Mouse (Mus musculus): ENCODE data around the gene Ank3. TPM values are rescaled to one million over a fixed set of nuclear protein-coding genes. Genes with fewer than 3 reads are reported as not detected.

The Ank3 gene
- polyA plus RNA-seq, 1 experiment, result 159 TPM

DNA sequence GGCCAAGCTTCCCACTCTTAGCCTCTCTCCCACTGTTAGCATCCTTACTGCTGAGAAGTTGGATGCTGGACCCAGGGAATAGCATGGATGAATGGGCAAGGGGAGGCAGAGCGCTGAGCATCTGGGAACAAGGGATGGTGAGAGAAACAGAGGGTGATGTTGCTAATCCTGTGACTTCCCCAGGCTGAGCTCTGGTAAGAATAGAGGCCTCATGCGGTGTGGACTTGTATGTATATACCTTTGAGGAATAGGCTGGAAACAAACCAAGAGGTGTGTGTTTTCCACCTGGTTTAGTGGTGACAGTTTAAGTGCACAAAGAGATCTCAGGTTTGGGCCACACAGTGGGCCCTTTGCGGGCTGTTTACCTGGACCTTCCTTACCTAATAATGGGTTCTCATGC is 517.0 kb downstream of the Ank3 start:
- DNase-seq (ENCODE audit: extremely low spot score in 1 of 2, low spot score in 1 of 2), result no peak

GRCm38 (mm10) chr10:69916205-69916604 is 517.6 kb downstream of the Ank3 start:
- no peak for DNase-seq (ENCODE audit: extremely low spot score in 1 of 2, low spot score in 1 of 2)

- DNase-seq (ENCODE audit: extremely low spot score in 1 of 2, low spot score in 1 of 2), result no peak
Measured at GRCm38 (mm10) chr10:69916689-69917435, 518.3 kb downstream of the Ank3 start.

DNA sequence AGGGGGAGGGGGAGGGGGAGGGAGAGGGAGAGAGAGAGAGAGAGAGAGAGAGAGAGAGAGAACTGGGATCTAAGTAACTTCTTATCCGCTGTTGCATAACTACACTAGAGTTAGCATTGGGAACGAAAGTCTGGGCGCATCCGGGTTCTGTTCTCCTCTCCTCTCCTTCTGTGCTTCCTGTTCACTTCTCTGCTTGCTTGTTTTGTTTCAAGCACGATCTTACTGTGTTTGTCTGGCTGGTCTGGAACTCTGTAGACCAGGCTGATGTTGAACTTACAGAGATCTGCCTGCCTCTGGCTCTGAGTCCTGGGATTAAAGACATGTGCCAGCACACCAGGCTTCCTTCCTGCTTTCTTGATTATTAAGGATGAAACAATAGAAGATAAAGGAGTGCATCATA is 519.1 kb downstream of the Ank3 start:
- no peak for DNase-seq (ENCODE audit: extremely low spot score in 1 of 2, low spot score in 1 of 2)

DNA sequence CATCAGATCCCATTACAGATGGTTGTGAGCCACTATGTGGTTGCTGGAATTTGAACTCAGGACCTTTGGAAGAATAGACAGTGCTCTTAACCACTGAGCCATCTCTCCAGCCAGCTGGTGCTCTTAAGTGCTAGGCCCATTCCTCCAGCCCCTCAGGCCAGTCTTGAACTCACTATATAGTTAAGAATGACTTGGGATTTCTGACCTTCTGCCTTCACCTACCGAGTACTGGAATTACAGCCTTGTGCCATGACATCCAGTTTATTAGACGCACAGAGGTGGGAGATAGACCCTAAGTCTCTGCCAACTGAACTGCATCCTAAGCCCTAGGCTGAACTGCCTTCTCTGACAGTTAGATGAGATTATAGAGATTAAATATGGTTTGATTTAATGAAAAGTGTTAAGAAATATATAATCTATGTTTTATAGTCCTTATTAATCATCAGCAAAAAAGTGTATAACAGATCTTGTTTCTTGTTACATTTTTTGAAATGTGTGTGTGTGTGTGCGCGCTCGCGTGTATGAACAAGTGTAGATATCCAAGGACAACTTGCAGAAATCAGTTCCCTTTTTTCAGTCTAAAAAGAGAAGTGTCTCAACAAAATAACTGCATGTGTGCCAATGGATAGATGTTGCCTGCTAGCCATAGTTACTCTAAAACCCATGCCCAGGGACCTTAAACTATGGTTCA is 520.0 kb downstream of the Ank3 start:
- no peak for DNase-seq (ENCODE audit: extremely low spot score in 1 of 2, low spot score in 1 of 2)

DNA sequence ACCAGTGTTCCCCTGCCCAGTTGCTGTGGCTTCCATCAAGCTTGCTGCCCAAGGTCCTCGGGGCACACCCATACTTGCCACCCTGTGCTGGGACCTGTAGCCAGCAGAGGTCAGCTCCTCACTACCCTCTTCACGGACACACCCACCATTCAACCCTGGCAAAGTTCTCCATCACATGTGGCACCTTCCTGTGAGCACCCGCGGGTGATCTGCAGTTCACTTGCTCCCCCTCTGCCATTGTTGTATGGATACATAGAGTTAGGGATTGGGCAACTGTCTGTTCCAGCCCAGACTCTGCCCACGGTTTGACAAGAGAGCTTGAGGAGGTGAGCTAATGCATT is 520.5 kb downstream of the Ank3 start:
- no peak for DNase-seq (ENCODE audit: extremely low spot score in 1 of 2, low spot score in 1 of 2)

DNA sequence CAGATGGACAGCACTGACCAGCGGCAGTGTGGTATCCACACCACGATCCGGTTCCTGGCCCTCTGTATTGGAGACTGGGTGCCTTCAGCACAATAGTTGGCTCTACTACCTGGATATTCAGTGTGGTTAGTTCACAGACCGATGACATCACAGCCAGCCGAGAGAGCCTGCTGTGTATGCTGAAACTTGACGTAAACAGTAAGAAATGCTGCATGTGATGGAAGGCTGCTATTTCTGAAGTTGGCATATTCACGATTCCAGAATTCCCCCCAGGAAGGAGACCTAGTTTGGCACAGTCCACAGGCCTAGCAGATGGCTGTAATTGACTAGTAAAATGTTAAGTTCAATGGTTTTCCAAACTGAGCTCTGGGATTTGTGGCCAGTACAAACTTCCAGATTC is 521.2 kb downstream of the Ank3 start:
- no peak for DNase-seq (ENCODE audit: extremely low spot score in 1 of 2, low spot score in 1 of 2)

DNA sequence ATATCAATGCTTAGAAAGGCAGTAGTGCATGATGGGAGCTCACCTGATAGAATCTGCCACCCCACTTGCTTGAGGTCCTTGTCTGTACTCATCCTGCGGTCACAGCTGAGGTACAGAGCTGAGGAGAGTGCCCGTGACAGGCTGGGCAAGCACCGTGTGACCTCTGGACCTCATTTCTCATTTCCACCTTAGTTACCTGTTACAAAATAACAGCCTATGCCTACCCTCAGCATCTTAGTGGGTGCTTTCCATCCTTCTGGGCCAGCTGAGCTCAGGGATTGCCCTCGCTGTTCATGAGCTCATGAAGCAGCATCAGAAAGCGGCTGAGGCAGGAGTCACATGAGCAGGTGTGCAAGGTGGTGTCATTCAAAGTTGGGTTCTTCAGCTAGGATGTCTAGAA is 523.5 kb downstream of the Ank3 start:
- no peak for DNase-seq (ENCODE audit: extremely low spot score in 1 of 2, low spot score in 1 of 2)

- DNase-seq (ENCODE audit: extremely low spot score in 1 of 2, low spot score in 1 of 2), result no peak
Measured at GRCm38 (mm10) chr10:69923801-69924200, 525.2 kb downstream of the Ank3 start.

DNA sequence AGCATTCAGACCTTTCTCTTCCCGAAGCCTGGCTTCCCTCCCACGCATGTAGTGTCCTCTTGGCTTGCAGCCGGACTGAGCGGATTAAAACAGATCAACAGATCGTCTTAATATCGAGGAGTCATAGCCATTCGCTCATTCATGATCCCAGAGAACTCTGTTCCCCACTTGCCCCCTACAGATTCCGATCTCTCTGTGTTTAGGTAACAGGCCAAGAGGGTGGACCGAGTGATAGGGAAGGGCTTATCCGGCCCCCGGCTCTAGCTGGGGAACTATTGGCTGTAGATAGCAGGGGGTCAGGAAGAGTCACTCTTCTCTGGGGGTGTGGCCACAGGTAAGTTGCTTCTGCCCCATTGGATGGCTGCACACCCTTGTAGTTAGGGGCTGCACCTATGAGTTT is 525.7 kb downstream of the Ank3 start:
- DNase-seq (ENCODE audit: extremely low spot score in 1 of 2, low spot score in 1 of 2), result no peak

DNA sequence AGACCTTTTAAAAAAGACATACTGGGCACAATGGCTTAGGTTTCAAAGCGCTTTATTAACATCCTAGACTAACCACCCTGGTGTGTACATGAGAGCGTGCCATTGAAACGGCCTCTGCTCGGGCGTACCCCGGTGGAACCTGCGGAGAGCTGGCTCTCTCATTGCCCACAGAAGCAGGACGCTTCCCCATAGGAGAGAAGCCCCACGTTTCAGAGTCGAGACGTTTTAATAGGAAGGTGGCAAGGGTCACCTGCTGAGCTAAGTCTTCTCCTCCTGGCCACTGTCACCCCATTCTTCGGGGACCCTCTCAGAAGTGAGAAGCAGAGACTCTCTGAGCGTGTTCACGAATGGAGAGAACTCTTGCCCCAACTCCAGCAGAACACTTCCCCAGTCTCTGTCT is 526.3 kb downstream of the Ank3 start:
- DNase-seq (ENCODE audit: extremely low spot score in 1 of 2, low spot score in 1 of 2), result no peak

DNA sequence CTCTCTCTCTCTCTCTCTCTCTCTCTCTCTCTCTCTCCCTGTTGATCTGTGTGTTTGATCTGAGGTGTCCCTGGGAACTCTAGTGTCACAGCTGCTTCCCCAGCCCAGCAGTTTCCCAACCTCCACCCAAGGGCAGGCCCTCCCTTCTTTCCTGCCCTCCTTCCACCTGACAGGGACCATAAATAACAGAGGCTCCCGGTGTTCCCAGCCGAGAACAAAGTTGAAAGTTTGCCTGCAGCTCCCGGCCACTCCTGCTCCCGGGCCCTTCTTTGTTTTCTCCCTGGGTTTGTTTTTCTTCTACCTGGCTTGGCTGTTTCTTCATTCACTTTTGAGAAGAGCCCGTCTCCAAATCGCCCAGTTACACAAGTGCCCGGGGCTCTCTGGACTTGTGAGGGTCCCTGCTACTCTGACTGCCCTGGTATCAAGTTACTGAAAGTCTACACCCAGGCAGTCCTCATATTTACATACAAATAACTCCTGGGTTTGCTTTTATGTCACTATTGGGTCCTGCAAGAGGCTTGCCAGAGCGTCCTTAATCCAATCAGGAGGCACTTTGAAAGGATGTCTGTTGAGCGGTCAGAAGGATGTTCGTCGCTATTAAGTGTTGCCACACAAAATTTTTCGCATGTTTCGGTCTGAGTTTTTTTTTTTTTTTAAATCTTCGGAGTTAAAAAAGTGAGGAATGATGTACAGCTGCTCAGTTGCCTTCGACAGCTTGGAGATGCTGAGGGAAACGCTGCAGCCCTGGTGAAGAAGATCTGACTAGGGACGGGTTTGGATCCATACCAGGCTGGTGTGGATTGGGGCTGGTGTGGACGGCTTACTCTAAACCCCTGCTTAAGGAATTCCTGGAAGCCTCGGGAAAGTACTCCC is 526.9 kb downstream of the Ank3 start:
- no peak for DNase-seq (ENCODE audit: extremely low spot score in 1 of 2, low spot score in 1 of 2)

DNA sequence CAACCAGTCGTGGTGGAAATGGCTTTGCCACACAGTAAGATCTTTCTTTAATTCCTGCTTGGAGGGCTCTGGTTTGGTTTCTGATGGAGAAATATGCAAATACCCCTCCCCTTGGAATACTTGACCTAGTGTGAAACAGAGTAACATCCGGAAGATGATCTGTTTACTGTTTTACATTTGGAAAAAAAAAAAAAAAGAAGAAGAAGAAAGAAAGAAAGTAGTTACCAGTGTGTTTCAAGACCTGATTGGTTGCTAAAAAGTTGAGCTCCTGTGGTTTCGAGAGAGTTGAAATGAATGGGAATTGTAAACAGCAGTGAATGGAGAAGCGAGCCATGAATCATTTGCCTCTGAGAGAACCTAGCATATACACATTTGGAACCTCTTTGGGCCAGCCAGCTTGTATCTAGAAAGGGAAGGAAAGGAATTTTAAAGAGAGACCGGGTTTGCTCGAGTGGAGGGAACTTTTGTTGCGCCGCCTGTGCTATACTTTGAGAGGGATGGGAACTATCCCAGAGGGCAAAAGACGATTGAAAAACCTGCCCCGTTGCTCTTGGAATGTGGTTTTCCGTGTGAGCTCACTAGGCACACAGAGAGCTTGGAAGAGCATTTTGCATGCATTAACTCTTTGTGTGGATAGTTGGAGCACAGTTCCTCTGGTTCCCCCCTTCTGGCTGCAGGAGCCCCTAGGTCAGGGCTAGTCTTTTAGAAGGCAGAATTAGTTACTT is 527.7 kb downstream of the Ank3 start:
- DNase-seq (ENCODE audit: extremely low spot score in 1 of 2, low spot score in 1 of 2), result no peak

GRCm38 (mm10) chr10:69927012-69927411 is 528.4 kb downstream of the Ank3 start:
- DNase-seq (ENCODE audit: extremely low spot score in 1 of 2, low spot score in 1 of 2), result no peak

DNA sequence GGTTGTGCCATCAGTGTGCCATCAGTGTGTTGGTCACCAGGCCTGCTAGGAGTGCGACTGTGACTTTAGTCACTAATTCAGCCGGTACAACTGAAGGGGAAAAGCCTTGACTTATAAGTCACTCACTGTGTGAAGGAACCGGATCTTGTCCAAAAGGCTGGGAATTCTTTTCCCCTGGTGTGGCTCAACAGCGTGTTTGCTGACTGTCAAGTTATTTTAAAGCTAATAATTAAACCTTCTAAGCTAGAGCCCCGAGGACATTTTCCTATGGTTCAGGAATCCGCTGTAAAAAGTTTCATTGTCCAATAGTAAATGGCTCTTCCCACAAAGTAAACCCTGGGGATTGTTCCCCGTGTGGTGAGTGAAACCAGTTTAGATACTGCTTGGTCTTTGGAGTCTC is 529.8 kb downstream of the Ank3 start:
- DNase-seq (ENCODE audit: extremely low spot score in 1 of 2, low spot score in 1 of 2), result no peak

DNA sequence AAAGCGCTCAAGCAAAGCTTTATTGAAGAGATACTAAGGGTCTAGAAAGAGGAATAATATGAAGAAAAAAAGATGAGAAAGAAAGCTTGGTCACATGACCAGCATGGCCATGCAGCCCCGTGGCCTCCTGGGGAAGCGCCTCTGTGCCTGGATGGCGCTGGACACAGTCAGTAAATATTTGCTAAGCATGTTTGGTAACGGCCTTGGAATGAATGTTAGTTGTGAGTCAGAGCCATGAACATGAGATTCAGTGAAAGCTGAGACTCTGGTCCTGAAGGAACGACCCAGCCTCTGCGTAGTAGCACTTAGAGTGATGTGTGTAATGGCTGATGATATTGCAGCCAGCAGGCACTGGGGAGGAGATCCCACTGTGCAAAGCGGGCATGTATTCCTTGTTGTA is 531.9 kb downstream of the Ank3 start:
- no peak for DNase-seq (ENCODE audit: extremely low spot score in 1 of 2, low spot score in 1 of 2)

- no peak for DNase-seq (ENCODE audit: extremely low spot score in 1 of 2, low spot score in 1 of 2)
Measured at GRCm38 (mm10) chr10:69936443-69937067, 538.0 kb downstream of the Ank3 start.

DNA sequence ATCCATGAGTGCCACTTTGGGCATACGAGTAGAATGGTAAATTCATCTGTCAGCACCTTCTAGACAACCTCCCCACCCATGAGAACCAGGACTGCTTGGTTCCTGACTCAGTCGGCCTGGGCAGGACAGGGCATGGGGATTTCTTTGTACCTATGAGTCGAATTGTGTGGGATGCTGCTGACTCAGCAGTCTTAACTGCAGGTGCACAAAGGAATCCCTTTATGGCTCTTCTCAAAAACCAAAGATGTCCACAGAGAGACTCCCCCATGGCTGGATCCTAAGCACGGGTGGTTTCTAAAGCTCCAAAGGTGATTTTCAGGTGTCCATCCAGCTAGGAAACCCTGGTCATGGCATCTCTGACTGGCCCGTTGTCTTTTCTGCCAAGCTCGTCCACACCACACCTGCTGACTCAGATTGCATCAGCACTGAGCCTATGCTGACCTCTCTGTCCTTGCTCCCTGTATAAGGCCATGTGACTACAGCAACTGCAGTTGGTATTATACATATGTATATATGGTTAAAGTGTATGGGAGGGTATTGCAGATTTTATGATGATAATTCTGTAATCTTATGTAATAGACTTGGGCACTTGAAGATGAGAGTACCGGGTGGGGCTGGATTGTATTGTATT is 538.8 kb downstream of the Ank3 start:
- DNase-seq (ENCODE audit: extremely low spot score in 1 of 2, low spot score in 1 of 2), result no peak

DNA sequence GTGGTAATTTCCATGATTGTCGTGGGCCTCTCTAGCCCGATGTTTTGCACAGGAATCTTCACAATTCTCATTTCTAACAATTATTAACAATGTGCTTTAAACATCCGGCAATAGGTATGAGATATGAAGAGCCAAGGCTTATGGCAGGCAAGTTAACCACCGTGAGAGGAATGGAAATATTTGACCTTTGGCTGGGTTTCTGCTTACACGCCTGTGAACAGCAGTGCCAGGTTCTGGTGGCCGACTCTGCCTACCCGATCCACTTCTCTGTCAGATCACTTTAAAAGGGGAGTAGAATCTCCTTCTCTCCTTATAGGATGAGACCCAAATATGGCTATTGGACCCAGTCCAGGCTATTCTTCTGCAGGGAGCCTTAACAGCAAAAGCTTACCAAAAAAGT is 540.6 kb downstream of the Ank3 start:
- no peak for DNase-seq (ENCODE audit: extremely low spot score in 1 of 2, low spot score in 1 of 2)

DNA sequence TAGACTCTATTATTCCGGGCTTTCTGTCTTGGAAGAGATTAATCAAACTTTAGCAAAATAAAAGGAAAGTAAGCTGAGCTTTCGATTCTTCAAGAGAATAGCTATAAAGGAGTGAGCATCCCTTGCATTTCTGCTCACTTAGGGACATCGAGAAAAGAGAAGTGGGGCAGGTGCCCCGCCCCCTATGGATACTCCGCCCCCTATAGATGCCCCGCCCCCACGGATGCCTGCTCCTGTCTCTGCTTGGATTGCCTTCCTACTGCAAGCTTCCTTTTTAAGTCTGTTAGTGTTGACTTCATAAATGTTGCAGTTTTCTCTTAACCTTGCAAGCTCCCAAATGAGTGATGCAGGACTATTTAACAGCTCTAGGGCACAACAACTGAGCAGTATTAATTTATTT is 541.4 kb downstream of the Ank3 start:
- no peak for DNase-seq (ENCODE audit: extremely low spot score in 1 of 2, low spot score in 1 of 2)

Measured in frontal cortex, adult 2 months (tissue).